Mouse (Mus musculus): Measurements from ENCODE around the gene Nrde2.

GRCm38 (mm10) chr12:100205156-100205555 is 45.7 kb upstream of the Nrde2 start:
- TF ChIP-seq CTCF (IDR thresholded peaks at IDR 0.05; ENCODE audit: low read depth, low read length) (no peak), POLR2A (IDR thresholded peaks at IDR 0.05; ENCODE audit: extremely low read depth, insufficient read depth, low read length) (no peak)
